14 mouse cellular contexts compared by ENCODE assay signal in the genomic region with DNA sequence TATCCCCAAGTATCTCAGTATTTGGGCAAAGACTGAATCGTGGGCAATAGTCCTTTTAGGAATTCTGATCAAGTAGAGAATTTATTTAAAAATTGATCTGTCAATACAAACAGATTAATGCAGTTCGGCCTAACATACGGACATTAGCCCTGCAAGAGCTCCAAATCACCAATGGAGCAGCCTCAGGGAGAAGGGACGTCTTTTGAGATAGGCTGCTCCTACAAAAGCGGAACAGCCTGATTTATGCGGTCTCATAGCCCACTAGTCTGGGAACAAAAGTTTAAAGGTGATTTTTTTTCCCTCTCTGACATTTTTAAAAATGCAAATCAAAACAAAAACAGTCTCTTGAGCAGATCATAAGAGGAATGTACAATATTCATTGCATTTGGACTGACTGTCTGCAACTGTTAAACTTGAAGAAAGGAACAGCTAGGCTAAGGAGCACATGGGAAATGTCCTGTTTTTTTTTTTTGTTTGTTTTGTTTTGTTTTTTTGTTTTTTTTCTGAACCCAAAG.
"Had no signal": no experiment of that assay in that cellular context is flagged by ENCODE, and none has a peak within 500 bp of the region (broad histone marks: within the 10 kb centered on the region; RNA-seq: fewer than 3 reads in every experiment).

No protein-coding gene starts in this region.

- H3K4me1 ChIP-seq: liver, embryonic 15.5 days; midbrain, embryonic 13.5 days had no signal

- DNase-seq: lung, adult 2 months; lung, postnatal 36 days; right cerebral cortex, postnatal 14 days; thymus, adult 2 months; thymus, postnatal 25 days had no signal

- H3K27ac ChIP-seq: left cerebral cortex, adult 2 months; limb, embryonic 10.5 days; liver, embryonic 15.5 days; midbrain, embryonic 13.5 days; neural tube, embryonic 13.5 days; stomach, embryonic 15.5 days had no signal

- H3K27me3 ChIP-seq: midbrain, embryonic 13.5 days; neural tube, embryonic 13.5 days; stomach, embryonic 15.5 days had no signal

- H3K9me3 ChIP-seq: limb, embryonic 10.5 days; liver, embryonic 15.5 days; midbrain, embryonic 13.5 days; neural tube, embryonic 13.5 days; stomach, embryonic 15.5 days had no signal

- H3K4me2 ChIP-seq: liver, embryonic 11.5 days; liver, embryonic 15.5 days; midbrain, embryonic 13.5 days; neural tube, embryonic 13.5 days; stomach, embryonic 15.5 days had no signal

- H3K4me3 ChIP-seq: left cerebral cortex, adult 2 months; limb, embryonic 10.5 days; liver, embryonic 15.5 days; midbrain, embryonic 13.5 days; neural tube, embryonic 13.5 days; stomach, embryonic 15.5 days had no signal

- H3K36me3 ChIP-seq: liver, embryonic 15.5 days; midbrain, embryonic 13.5 days; neural tube, embryonic 13.5 days; stomach, embryonic 15.5 days had no signal

- ATAC-seq: intestine, postnatal 0 days; lung, postnatal 0 days; midbrain, embryonic 13.5 days had no signal

- H3K9ac ChIP-seq: liver, embryonic 15.5 days; midbrain, embryonic 13.5 days; neural tube, embryonic 13.5 days; stomach, embryonic 15.5 days had no signal
